Mouse (Mus musculus) forebrain, embryonic 10.5 days (tissue): ENCODE measurements at regions not wholly inside any gene's neighbourhood (a gene's known extent, or its start where the extent isn't known, plus 50 kb on each side); places are given as distances from the start of the nearest gene placed in this dataset.

Experiments used
- DNase-seq: peaks from one replicate; pipeline ENCODE4 v3.0.0-alpha.2; 2017; ENCODE audit warnings: low spot score; ENCODE audit errors: extremely low spot score
- H3K27ac ChIP-seq: fragments of 300-500 bp; sonication (generic); 2 replicates; pipeline ENCODE4 v1.5.1; 2016; ENCODE audit warnings: mild to moderate bottlenecking
- H3K27me3 ChIP-seq: fragments of 300-500 bp; sonication (generic); 2 replicates; pipeline ENCODE4 v1.6.1; 2016; ENCODE audit warnings: mild to moderate bottlenecking; ENCODE audit not compliant: poor library complexity, severe bottlenecking
- H3K36me3 ChIP-seq: fragments of 300-500 bp; sonication (generic); replicated peaks from 2 replicates; pipeline ENCODE4 v1.6.1; 2016; ENCODE audit warnings: mild to moderate bottlenecking, moderate library complexity
- H3K4me1 ChIP-seq: fragments of 300-500 bp; sonication (generic); 2 replicates; pipeline ENCODE4 v1.6.1; 2016
- H3K4me3 ChIP-seq: fragments of 300-500 bp; sonication (generic); 2 replicates; pipeline ENCODE4 v1.5.1; 2016; ENCODE audit warnings: mild to moderate bottlenecking, moderate library complexity
- H3K9me3 ChIP-seq: fragments of 300-500 bp; sonication (generic); 2 replicates; pipeline ENCODE4 v1.6.1; 2016; ENCODE audit warnings: mild to moderate bottlenecking, moderate library complexity
- whole genome bisulfite sequencing: fragments of 180-500 bp; shearing (Covaris S2); methylation state at CpG from one replicate; pipeline ENCODE4 v1.1.7; 2016; 5-methylcytosine and 5-hydroxymethylcytosine counted together

DNA sequence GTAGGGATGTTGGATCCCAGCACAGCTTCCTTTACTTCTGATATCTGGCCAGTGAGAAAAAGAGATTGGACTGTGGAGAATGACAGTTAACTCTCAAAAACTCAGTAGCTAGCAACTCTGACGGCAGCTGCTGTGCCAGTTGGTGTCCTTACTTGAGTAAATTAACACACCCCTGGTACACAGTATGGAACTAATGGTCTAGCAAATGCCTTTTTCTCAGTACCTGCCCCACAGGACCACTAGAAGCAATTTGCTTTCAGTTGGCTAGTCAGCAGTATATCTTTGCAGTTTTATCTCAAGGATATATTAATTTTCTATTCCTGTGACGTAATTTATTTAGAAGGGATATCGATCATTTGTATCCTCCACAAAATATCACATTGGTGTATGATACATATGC lies 157.6 kb downstream of the Ahr start:
- Histone ChIP-seq H3K27ac (no peak overlapping the region), H3K36me3 (no peaks in the 10 kb centered on the region), H3K9me3 (no peaks in the 10 kb centered on the region), H3K27me3 (no peaks in the 10 kb centered on the region), H3K4me1 (no peaks in the 10 kb centered on the region), H3K4me3 (no peak overlapping the region)
- 87% methylated on average over 3 of the region's 3 CpGs for WGBS
- no peak for DNase-seq

DNA sequence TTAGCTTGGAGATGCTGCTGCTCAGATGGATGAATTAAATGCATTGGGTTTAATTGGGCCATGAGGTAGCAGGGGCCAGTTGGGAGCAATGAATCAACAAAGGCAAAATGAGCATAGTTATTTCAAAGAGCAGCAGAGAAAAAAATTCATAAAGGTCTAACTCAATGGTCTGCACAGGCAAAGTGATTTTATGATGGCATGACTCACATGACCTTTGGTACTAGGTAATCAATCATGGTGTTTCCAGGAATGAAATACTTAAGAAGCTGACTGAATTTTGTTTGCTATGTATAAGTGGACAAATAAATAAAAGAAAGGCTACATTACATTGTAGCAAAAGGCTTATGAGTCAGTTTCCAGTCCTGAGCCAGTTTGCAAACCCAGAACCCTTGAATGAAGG lies 158.5 kb downstream of the Ahr start:
- DNase-seq, result no peak
- Histone ChIP-seq H3K4me3 (no peak overlapping the region), H3K27me3 (no peaks in the 10 kb centered on the region), H3K9me3 (no peaks in the 10 kb centered on the region), H3K36me3 (no peaks in the 10 kb centered on the region), H3K27ac (no peak overlapping the region), H3K4me1 (no peaks in the 10 kb centered on the region)

DNA sequence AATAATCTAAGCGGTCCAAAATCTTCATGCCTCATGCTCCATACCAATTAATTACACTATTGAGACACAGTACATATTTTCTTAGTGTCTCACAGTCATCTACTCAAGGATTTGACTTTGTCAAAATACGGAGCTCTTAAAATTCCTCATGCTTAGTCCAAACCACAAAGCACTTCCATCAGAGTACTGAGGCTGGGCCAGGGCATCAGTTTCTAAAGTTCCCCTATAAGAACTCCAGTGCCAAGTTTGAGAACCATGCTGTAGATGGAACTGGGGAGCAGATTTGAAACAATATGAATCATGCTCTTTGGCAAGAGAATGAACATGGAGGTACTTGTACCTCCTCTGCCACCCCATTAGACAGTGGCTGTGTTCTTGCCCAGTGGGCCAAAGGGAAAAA lies 176.9 kb downstream of the Ahr start:
- Histone ChIP-seq H3K4me3 (no peak overlapping the region), H3K27ac (no peak overlapping the region), H3K4me1 (no peaks in the 10 kb centered on the region), H3K27me3 (no peaks in the 10 kb centered on the region), H3K9me3 (no peaks in the 10 kb centered on the region), H3K36me3 (no peaks in the 10 kb centered on the region)
- WGBS, result 98% methylated on average over 2 of the region's 2 CpGs
- DNase-seq, result no peak

DNA sequence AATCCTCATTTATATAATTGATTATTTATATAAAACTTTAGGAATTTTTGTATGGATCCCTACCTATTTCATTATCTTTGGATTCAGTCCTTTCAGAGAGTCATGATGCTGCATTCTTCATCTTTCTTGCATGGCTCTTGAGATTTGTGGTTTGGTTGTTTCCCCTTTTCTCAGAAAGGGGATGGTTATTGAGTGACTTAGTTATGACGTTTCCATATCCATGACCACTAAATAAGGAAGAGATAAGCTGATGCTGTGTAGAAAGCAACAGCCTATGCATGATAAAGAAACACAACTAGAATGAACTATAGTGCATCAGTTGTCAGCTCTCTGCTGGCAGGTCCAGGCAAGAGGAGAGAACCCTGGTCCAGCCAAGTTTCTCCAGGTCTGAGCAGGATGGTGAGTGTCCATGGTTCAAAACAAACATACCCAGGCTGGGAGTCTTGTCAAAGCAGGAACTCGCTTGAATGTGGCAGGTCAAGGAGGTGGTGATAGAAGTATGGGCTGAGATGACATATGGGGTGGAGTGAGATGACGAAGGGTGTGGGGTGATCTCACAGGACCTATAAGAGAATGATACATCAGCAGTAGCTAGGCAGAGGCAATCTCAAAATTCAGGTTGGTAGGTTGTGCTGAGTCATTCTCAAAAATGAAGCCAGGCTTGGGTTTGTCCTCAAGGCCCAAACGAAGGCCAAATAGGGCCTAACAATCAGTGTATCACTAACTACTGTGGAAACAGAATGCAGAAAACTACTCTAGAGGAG lies 196.5 kb downstream of the Ahr start:
- H3K27me3 ChIP-seq, result no peaks in the 10 kb centered on the region
- H3K36me3 ChIP-seq, result no peaks in the 10 kb centered on the region
- H3K27ac ChIP-seq, result no peak overlapping the region
- H3K4me1 ChIP-seq, result no peaks in the 10 kb centered on the region
- H3K9me3 ChIP-seq, result no peaks in the 10 kb centered on the region
- no peak for DNase-seq
- H3K4me3 ChIP-seq, result no peak overlapping the region
- 89% methylated on average over 4 of the region's 4 CpGs for WGBS

DNA sequence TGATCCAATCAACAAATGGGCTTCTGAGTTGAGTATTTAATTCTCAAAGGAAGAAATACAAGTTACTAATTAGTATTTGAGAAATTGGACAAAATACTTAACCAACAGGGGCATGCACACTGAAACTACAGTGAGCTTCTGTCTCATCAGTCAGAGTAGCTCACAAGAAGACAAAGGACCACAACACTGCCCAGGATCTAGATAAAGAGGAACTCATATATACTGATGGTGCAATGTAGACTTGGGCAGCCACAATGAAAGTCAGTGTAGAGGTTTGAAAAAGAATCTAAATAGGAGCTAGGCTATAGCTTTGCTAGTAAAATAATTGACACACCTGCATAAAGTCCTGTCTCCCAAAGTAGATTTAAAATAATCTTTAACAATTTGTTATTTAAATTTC lies 198.5 kb downstream of the Ahr start:
- H3K27me3 ChIP-seq, result no peaks in the 10 kb centered on the region
- no peak overlapping the region for H3K27ac ChIP-seq
- H3K4me1 ChIP-seq, result no peaks in the 10 kb centered on the region
- H3K9me3 ChIP-seq, result no peaks in the 10 kb centered on the region
- no peaks in the 10 kb centered on the region for H3K36me3 ChIP-seq
- no peak for DNase-seq
- H3K4me3 ChIP-seq, result no peak overlapping the region

DNA sequence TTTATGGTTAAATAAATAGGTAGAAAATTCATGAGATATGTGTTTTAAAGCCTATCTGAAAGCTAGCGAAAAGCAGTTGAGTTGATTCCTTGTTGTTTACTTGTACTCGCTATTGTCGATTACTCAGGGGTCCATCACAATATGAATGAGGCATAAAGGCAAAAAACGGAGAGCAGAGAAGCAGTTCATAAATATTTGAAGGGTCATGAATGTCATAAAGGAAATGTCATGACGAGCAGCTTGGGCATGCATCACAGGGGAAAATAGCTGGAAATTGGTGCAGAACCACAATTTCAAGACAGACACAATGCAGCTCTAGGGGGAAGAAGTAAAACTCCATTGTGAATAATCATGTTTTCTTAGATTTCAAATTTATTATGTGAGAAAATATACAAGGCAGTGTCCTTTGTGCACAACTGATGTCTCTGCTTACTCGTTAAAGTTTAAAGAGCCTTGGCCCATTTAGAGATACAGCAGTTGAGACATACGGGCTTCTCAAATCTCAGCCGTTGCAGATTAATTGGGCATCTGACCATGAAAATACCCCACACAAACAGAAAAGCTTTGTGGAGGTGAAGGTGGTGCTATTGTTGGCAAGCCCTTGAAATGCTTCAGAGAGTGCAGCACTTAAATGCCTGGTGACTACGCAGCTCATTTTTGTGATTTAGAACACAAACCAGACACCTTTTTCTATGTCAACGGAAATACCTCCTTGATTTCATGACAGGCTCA lies 200.3 kb downstream of the Ahr start:
- no peak overlapping the region for H3K27ac ChIP-seq
- no peak for DNase-seq
- H3K9me3 ChIP-seq, result no peaks in the 10 kb centered on the region
- no peaks in the 10 kb centered on the region for H3K4me1 ChIP-seq
- 79% methylated on average over 10 of the region's 10 CpGs for WGBS
- no peaks in the 10 kb centered on the region for H3K27me3 ChIP-seq
- no peak overlapping the region for H3K4me3 ChIP-seq
- no peaks in the 10 kb centered on the region for H3K36me3 ChIP-seq

DNA sequence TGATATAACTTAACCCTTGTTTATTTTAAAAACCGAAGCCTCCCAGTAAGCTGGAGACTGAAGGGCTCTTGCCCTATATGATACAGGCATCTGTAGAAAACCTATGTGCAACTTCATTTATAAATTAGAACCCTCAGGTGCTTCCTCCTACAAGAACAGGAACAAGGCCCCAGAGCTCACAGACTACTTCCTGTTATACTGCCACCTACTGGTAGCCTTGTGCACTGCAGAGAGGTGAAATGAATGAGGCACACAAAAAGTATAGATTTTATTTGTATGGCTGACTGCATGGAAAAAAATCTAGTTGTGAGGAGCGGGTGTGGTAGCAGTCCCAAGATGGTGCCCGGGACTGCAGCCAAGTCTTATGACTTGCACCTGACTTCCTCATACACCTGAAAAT lies 203.5 kb downstream of the Ahr start:
- H3K27ac ChIP-seq, result no peak overlapping the region
- H3K36me3 ChIP-seq, result no peaks in the 10 kb centered on the region
- 91% methylated on average over 3 of the region's 3 CpGs for WGBS
- H3K4me1 ChIP-seq, result no peaks in the 10 kb centered on the region
- H3K27me3 ChIP-seq, result no peaks in the 10 kb centered on the region
- DNase-seq, result no peak
- no peaks in the 10 kb centered on the region for H3K9me3 ChIP-seq
- no peak overlapping the region for H3K4me3 ChIP-seq

DNA sequence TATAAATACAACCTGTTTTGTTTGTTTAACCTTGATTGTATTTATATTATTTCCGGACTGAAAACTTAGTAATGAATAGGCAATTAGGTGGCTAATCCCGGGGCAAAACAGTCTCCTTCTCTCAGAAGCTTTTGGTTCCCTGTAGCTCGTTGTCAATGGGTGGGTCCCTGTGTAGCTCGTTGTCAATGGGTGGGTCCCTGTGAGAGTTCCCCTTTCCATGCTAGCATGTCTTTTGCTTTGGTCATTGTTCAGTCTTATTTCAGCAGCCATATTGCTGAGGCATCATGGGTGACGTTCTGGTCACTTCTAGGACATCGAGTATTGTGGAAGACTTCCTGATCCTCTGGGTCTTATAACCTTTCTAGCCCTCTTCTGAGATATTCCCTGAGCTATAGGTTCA lies 205.1 kb downstream of the Ahr start:
- no peak overlapping the region for H3K27ac ChIP-seq
- H3K9me3 ChIP-seq, result no peaks in the 10 kb centered on the region
- WGBS, result 77% methylated on average over 6 of the region's 6 CpGs
- no peak for DNase-seq
- H3K27me3 ChIP-seq, result no peaks in the 10 kb centered on the region
- H3K36me3 ChIP-seq, result no peaks in the 10 kb centered on the region
- H3K4me1 ChIP-seq, result no peaks in the 10 kb centered on the region
- no peak overlapping the region for H3K4me3 ChIP-seq

DNA sequence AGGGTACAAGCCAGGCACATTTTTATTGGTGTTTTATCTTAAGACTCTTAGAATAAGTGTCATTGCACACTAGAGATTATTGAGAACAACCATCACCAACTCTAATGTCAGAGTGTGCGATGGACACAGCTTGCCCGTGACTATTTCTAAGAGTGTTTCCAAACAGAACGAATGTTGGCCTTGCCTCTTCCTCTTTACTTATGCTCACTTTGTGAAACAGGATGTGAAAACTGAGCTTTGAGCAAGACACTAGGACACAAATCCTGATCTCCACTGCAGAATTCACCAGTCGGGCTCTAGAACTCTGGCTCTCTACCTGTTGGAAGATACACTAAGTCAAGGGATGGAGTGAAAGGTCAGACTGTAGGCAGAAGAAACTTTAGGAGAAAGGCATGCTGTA lies 215.3 kb downstream of the Ahr start:
- H3K4me3 ChIP-seq, result no peak overlapping the region
- H3K27me3 ChIP-seq, result no peaks in the 10 kb centered on the region
- 91% methylated on average over 4 of the region's 4 CpGs for WGBS
- no peaks in the 10 kb centered on the region for H3K4me1 ChIP-seq
- no peaks in the 10 kb centered on the region for H3K36me3 ChIP-seq
- DNase-seq, result no peak
- H3K27ac ChIP-seq, result no peak overlapping the region
- H3K9me3 ChIP-seq, result no peaks in the 10 kb centered on the region

DNA sequence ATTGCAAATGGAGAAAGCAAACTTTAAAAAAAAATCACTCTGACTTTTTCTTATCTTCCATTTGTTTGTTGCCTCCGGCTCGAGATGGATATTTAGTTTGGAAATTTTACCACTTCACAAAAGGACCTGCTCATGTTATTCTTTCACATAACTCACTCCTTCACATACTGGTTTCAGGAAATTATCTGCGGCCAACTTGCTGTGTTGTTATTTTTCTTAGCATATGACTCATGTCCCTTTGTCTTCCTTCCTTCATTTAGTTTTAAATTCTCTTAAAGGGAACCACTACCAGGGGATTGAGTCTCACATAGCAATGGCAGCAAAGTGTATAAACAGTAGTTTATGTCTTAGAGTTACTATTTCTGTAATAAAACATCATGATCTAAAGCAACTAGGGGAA lies 217.8 kb downstream of the Ahr start:
- Histone ChIP-seq H3K27ac (no peak overlapping the region), H3K9me3 (no peaks in the 10 kb centered on the region), H3K36me3 (no peaks in the 10 kb centered on the region), H3K4me3 (no peak overlapping the region), H3K27me3 (no peaks in the 10 kb centered on the region), H3K4me1 (peaks cover 5% of the 10 kb centered on the region; the same call in 1 of the 2 replicates)
- DNase-seq, result no peak
- 79% methylated on average over 3 of the region's 3 CpGs for WGBS

DNA sequence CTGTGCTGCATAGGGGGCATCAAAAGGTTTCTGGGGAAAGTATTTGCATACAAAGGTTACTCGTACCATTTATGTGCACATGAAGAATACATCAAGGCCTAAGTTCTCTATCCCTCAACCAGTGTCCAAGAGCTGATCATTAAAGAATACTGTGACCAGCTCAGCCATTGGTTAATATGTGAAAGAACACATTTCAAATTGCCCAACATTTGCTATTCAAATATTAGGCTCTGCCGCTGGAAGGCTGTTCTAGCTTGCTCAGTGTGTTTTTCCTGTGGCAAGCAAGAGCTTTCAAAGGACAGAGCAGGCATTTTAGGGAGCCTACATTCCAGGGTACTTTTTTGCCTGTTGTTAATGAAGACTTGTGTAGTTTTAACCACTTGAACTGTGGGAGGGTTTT lies 220.8 kb downstream of the Ahr start:
- no peak overlapping the region for H3K27ac ChIP-seq
- no peak for DNase-seq
- no peaks in the 10 kb centered on the region for H3K36me3 ChIP-seq
- 81% methylated on average over 2 of the region's 2 CpGs for WGBS
- H3K4me1 ChIP-seq, result peaks cover 5% of the 10 kb centered on the region; the same call in 1 of the 2 replicates
- no peaks in the 10 kb centered on the region for H3K9me3 ChIP-seq
- H3K27me3 ChIP-seq, result no peaks in the 10 kb centered on the region
- no peak overlapping the region for H3K4me3 ChIP-seq

DNA sequence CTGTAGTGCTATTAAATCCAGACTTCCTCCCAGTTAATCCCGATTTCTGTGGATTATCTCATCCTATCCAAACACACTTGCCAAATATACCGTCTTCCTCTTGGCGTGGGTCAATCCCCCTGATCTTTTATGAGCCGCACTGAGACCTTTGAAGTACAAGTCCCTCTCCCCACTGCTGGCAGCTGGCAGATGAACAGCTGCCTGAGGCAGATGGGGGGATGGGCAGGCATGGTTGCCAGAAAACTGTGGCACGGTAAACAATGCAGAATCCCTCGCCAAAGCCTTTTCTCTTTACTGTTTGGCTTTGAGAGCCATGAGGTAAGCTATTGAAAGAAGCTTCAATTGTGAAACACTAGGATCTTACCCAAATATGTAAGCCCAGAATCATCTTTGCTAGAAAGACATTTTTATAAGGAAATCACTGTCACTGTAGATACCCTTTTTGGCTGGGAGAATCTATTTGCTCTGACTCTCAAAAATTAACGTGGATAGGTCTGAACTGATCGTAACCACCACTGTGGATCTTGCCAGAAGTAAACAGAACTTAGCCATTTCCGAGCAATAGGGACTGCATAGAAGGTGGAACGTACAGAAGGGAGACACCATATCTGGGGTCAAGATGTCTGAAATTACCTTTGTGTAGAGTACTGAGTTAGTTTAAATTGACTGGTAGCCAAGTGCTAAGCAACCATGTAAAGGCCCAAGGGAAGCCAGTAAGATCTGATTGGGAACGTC lies 221.5 kb downstream of the Ahr start:
- Histone ChIP-seq H3K9me3 (no peaks in the 10 kb centered on the region), H3K36me3 (no peaks in the 10 kb centered on the region)

DNA sequence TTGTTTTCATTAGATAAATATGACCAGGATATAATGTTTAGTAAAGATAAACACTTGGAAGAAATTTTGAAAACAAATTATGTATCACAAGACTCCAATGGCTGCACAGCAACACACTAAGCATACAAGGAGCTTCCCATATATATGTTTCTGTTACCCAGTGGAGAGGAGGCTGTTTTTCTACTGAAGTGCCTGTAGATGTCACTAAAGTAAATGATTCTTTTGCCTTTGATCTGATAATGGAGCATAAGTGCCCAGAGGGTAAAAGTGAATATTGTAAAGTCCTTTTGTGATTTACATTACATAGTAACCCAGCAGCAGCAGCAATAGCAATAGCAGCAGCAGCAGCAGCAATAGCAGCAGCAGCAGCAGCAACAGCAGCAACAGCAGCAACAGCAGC lies 226.3 kb downstream of the Ahr start:
- Histone ChIP-seq H3K27me3 (no peaks in the 10 kb centered on the region), H3K36me3 (no peaks in the 10 kb centered on the region), H3K27ac (no peak overlapping the region), H3K4me1 (peaks cover 5% of the 10 kb centered on the region; the same call in 1 of the 2 replicates), H3K4me3 (no peak overlapping the region), H3K9me3 (no peaks in the 10 kb centered on the region)
- no peak for DNase-seq

More for the DNA sequence above, 221.5 kb downstream of the Ahr start:
- Histone ChIP-seq H3K4me1 (peaks cover 5% of the 10 kb centered on the region; the same call in 1 of the 2 replicates), H3K27ac (0 out of 2 replicates have a peak overlapping the region, but pooled peaks have one; percentile 11), H3K27me3 (no peaks in the 10 kb centered on the region), H3K4me3 (no peak overlapping the region)
- no peak for DNase-seq
- 65% methylated on average over 11 of the region's 11 CpGs for WGBS
